Mouse (Mus musculus): ENCODE measurements around the gene Cyld. TPM values are rescaled to one million over a fixed set of nuclear protein-coding genes. Genes with fewer than 3 reads are reported as not detected.

Gene Cyld
- total RNA-seq, 2 experiments from 2014 or later = 25.6 to 28.4 TPM

DNA sequence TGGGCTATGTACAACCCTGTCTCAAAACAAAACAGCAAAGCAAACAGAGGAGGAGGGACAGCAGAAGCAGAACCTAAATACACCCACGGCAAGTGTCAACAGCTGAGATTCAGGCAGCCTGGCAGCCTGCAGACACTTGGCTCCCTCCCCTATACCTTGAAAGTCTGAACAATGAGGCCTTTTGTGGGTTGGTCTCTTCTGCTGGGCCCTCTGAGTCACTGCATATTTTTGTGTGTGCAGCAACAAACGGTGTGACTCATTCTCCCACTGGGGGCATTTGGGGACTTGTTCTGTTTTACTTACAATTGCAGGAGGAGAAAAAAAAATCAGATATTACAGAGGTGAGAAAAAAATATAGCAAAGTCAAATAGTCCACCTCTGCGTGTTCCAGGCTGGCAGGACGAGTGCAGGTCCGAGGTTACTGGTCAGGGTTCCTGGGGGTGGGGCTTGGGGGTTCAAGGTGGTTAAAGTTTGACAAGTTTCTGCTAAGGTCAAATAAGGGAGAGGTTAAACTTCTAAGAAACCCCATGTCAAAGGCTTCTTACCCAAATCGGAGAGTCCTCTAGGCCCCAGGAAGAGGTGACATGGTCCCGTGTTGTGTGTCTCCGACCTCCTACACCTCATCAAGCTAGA lies 96.0 kb downstream of the Cyld start:
- peak in 1 of 2 experiments; percentile 24 for DNase-seq

DNA sequence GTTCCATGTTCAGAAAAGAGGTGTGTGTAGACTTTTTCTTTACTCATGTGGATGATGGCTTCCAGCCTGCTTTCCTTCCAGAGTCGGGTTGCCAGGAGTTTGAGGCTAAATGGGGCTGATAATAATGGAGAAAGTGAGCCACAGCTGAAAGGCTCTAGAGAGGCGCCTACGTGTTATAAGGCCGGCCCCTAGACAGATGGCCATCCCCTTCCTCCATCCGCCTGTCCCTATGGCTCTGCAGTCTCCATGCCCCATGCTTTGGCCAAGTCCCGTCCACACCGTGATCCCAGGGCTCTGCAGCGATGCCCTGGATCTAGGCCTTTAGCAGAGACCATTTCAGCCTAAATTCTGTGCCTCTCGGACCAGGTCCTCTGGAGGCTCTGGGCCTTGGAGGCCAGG lies 96.5 kb downstream of the Cyld start:
- DNase-seq = no peak

DNA sequence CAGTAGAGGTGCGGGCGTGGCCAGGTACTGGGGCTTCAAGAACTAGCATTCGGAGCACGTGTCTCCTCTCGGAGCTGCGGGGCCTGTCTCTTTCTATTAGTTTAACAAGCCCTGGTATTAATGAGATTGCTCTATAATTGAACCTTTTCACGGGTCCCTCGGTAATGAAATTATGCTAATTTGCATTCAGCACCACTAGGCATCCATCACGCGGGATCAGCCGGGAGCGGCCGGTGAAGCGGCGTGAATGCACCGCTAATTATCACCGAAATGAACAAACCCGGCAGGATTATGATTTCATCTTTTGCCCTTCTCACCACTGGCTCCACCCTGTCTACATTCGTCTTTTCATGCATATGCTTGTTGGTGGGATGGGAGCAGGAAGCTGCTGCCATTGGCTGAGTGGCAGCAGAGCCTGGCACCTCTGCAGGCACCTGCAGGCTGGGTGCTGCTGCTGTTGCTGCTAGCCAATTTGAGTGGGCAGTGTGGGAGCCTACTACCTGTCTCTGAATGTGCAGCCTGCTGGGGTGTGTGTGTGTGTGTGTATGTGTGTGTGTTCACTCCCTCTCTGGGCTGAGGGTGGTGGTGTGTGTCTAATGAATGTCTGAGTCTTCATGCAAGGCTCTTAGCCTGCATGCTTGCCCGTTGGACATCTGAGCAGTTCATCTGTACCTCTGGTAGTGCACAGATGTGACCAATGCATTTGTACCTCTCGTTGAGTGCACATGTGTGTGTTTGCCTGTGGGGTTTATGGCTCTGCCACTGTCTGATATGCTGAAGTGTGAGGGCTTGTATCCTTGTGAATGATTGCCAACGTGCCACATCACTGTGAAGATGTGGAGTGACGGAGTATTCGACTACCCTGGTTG lies 97.2 kb downstream of the Cyld start:
- no peak for DNase-seq

DNA sequence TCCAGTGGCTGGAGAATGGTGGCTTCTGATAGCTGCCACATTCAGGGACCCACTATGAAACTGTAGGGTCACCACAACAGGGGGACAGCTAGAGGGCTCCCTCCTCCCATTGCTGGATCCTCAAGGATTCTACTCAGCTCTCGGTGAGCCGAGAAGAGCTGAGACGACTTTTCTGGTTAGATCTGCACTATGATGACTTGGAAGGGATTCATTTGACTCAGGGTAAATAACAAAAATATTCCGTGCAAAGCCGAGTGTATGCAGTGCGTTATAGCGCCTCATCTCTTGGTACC lies 97.7 kb downstream of the Cyld start:
- peak in 1 of 2 experiments; percentile 2 for DNase-seq

DNA sequence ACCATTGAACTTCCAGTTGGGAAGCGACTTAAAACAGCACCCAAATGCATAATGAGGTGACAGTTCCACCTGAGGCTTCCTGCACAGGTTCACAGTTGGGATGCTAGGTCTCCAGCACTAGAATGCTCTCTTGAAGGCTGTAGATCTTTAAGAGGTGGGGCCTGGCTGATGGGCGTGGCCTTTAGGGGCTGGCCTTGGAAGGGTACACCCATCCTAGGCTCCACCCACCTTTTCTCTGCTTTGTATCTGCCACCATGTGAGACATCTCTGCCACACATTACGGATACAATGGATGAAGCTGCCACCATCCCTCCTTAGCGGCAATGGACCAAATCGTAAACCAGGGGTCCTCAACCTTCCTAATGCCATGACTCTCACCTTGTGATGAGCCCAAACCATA lies 99.1 kb downstream of the Cyld start:
- no peak for DNase-seq

DNA sequence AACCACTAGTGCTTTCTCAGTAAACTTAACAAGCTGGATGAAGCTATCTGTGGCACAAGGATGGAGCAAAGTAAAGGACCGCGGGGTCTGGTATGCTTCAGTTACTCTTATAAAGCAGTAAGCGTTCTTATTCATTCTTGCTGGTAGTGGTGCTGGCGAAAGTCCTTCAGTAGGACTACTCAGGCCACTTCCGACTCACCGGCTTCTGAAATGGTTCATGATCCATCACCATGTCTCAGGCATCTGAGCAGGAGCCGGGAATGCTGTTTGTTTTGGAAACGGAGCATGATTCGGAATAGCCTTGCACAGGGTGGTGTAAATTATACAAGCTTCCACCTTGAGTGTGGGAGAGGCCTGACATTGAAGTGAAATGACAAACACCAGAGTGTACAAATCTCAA lies 99.8 kb downstream of the Cyld start:
- DNase-seq = no peak

Other genes with a start within 250 kb of the Cyld start
- gene Nkd1, start 175.7 kb upstream of the Cyld start, total RNA-seq (2021) = 1 to 10 TPM; 2.4 to 2.8 TPM
- gene Snx20, start 60.9 kb upstream of the Cyld start, total RNA-seq (2021) = 1 to 10 TPM; 1.1 to 3.0 TPM
- gene Nod2, start 49.7 kb upstream of the Cyld start, total RNA-seq (2021) = 1 to 10 TPM; 1.0 to 1.4 TPM